Mouse (Mus musculus): ENCODE data around the gene Nfe2. TPM values are rescaled to one million over a fixed set of nuclear protein-coding genes. Genes with fewer than 3 reads are reported as not detected.
A peak's percentile ranks its signal among the peaks of the same experiment; 100 is the strongest.

The Nfe2 gene
- polyA plus RNA-seq, 1 experiment from 2014 or later = 1.9 TPM

DNA sequence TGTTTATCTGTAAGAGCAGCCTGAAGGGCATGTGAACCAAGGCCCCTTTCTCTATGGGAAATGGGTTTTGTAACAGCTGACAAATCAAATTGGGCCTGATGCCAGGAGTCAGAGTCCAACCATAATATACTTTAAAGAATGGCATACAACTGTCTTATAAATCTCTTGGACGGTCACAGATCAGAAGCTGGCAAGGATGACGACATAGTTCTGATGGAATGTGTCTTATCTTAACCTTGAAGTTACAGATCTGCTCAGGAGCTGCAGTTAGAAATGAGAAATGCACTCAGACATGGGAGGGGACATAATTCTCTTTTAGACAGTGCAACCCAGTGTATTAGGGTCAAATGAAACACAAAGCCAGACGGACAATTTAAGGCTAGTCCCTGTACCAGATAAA is 37.4 kb downstream of the Nfe2 start:
- no peaks in the 10 kb centered on the region for H3K9me3 ChIP-seq (ENCODE audit: control insufficient read depth, low read length)
- no peak overlapping the region for H3K4me3 ChIP-seq (ENCODE audit: low read depth, low read length)
- H3K4me1 ChIP-seq (ENCODE audit: control insufficient read depth, insufficient read depth, low read length) = peaks cover 5% of the 10 kb centered on the region; the same call in 1 of the 2 replicates
- ATAC-seq (ENCODE audit: low read depth) = no peak
- H3K27ac ChIP-seq (ENCODE audit: low read depth, low read length) = peak overlapping the region; percentile 55; the same call in 1 of the 2 replicates
- no peaks in the 10 kb centered on the region for H3K27me3 ChIP-seq (ENCODE audit: control insufficient read depth, insufficient read depth, low read length)
- 36% methylated on average over 3 of the region's 3 CpGs for WGBS
- H3K4me2 ChIP-seq (ENCODE audit: low read depth, low read length) = no peak overlapping the region
- H3K36me3 ChIP-seq (ENCODE audit: control insufficient read depth, insufficient read depth, low read length) = no peaks in the 10 kb centered on the region
- no peak overlapping the region for H3K9ac ChIP-seq (replicated peaks; ENCODE audit: low read depth, low read length)

- no peaks in the 10 kb centered on the region for H3K27me3 ChIP-seq (ENCODE audit: control insufficient read depth, insufficient read depth, low read length)
- no peaks in the 10 kb centered on the region for H3K9me3 ChIP-seq (ENCODE audit: control insufficient read depth, low read length)
- no peak for ATAC-seq (ENCODE audit: low read depth)
- H3K27ac ChIP-seq (ENCODE audit: low read depth, low read length) = peak overlapping the region; percentile 78; the same call in 1 of the 2 replicates
- H3K36me3 ChIP-seq (ENCODE audit: control insufficient read depth, insufficient read depth, low read length) = peaks cover 7% of the 10 kb centered on the region
- 24% methylated on average over 2 of the region's 2 CpGs for WGBS
- no peak overlapping the region for H3K9ac ChIP-seq (replicated peaks; ENCODE audit: low read depth, low read length)
- H3K4me3 ChIP-seq (ENCODE audit: low read depth, low read length) = no peak overlapping the region
- H3K4me1 ChIP-seq (ENCODE audit: control insufficient read depth, insufficient read depth, low read length) = peaks cover 15% of the 10 kb centered on the region
- H3K4me2 ChIP-seq (ENCODE audit: low read depth, low read length) = peak overlapping the region; percentile 48; the same call in 1 of the 2 replicates
Observed at GRCm38 (mm10) chr15:103216052-103216451, 42.2 kb downstream of the Nfe2 start.

GRCm38 (mm10) chr15:103214971-103215907 is 43.0 kb downstream of the Nfe2 start:
- H3K9me3 ChIP-seq (ENCODE audit: control insufficient read depth, low read length) = no peaks in the 10 kb centered on the region
- peak; percentile 95 for ATAC-seq (ENCODE audit: low read depth)
- H3K4me3 ChIP-seq (ENCODE audit: low read depth, low read length) = peak overlapping the region; percentile 34
- H3K27ac ChIP-seq (ENCODE audit: low read depth, low read length) = peak overlapping the region; percentile 78
- 2% methylated on average over 15 of the region's 15 CpGs for WGBS
- peaks cover 7% of the 10 kb centered on the region for H3K36me3 ChIP-seq (ENCODE audit: control insufficient read depth, insufficient read depth, low read length)
- no peaks in the 10 kb centered on the region for H3K27me3 ChIP-seq (ENCODE audit: control insufficient read depth, insufficient read depth, low read length)
- peak overlapping the region; percentile 37 for H3K9ac ChIP-seq (replicated peaks; ENCODE audit: low read depth, low read length)
- peaks cover 15% of the 10 kb centered on the region for H3K4me1 ChIP-seq (ENCODE audit: control insufficient read depth, insufficient read depth, low read length)
- peak overlapping the region; percentile 48 for H3K4me2 ChIP-seq (ENCODE audit: low read depth, low read length)

- Histone ChIP-seq H3K36me3 (ENCODE audit: control insufficient read depth, insufficient read depth, low read length) (peaks cover 10% of the 10 kb centered on the region), H3K27me3 (ENCODE audit: control insufficient read depth, insufficient read depth, low read length) (no peaks in the 10 kb centered on the region), H3K9me3 (ENCODE audit: control insufficient read depth, low read length) (no peaks in the 10 kb centered on the region), H3K4me3 (ENCODE audit: low read depth, low read length) (peak overlapping the region; percentile 18), H3K4me2 (ENCODE audit: low read depth, low read length) (peak overlapping the region; percentile 36), H3K4me1 (ENCODE audit: control insufficient read depth, insufficient read depth, low read length) (peaks cover 15% of the 10 kb centered on the region), H3K27ac (ENCODE audit: low read depth, low read length) (peak overlapping the region; percentile 62; the same call in 1 of the 2 replicates), H3K9ac (replicated peaks; ENCODE audit: low read depth, low read length) (no peak overlapping the region; the same call in 1 of the 2 replicates)
- ATAC-seq (ENCODE audit: low read depth) = no peak
- 26% methylated on average over 2 of the region's 2 CpGs for WGBS
Observed at GRCm38 (mm10) chr15:103214149-103214548, 44.1 kb downstream of the Nfe2 start.

- no peak overlapping the region for H3K4me3 ChIP-seq (ENCODE audit: low read depth, low read length)
- peaks cover 22% of the 10 kb centered on the region for H3K36me3 ChIP-seq (ENCODE audit: control insufficient read depth, insufficient read depth, low read length)
- H3K4me2 ChIP-seq (ENCODE audit: low read depth, low read length) = no peak overlapping the region
- no peaks in the 10 kb centered on the region for H3K27me3 ChIP-seq (ENCODE audit: control insufficient read depth, insufficient read depth, low read length)
- H3K4me1 ChIP-seq (ENCODE audit: control insufficient read depth, insufficient read depth, low read length) = peaks cover 4% of the 10 kb centered on the region; the same call in 1 of the 2 replicates
- H3K9ac ChIP-seq (replicated peaks; ENCODE audit: low read depth, low read length) = no peak overlapping the region
- no peak for ATAC-seq (ENCODE audit: low read depth)
- H3K27ac ChIP-seq (ENCODE audit: low read depth, low read length) = no peak overlapping the region
- WGBS = 66% methylated on average over 2 of the region's 2 CpGs
- H3K9me3 ChIP-seq (ENCODE audit: control insufficient read depth, low read length) = no peaks in the 10 kb centered on the region
Observed at GRCm38 (mm10) chr15:103205156-103205555, 53.0 kb downstream of the Nfe2 start.

DNA sequence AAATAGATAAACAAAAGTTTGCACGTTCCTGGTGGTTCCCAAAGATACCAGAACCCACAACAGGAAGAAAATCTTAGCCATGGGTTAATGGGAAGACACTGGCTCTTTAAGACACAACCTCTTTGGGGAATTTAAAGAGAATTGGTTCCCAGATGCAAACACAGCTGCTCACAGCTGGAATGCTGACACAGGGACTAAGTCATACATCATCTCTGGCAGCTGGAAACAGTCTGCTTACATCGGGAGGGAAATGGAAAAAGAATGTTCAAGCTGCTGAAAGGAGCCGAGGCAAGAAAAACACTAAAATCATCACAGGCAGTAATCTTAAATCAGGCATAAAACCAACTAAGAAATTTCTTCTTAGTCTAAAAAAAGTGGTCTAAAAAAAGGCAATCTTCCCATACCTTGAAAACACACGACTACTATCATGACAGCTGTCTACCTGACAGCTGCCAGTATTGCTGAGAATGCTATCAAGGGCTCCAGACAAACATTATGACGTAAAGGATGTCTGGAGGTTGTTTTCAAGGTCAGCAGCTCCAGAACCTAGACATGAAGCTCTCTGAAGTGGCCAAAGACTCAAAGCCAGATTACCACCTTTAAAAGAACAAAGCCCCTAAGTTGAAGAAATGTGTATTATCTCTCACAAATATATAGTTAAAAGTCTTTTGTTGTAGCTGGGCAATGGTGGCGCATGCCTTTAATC is 56.0 kb downstream of the Nfe2 start:
- 47% methylated on average over 6 of the region's 6 CpGs for WGBS
- H3K36me3 ChIP-seq (ENCODE audit: control insufficient read depth, insufficient read depth, low read length) = peaks cover 38% of the 10 kb centered on the region
- H3K9ac ChIP-seq (replicated peaks; ENCODE audit: low read depth, low read length) = no peak overlapping the region
- ATAC-seq (ENCODE audit: low read depth) = no peak
- H3K4me1 ChIP-seq (ENCODE audit: control insufficient read depth, insufficient read depth, low read length) = peaks cover 4% of the 10 kb centered on the region; the same call in 1 of the 2 replicates
- H3K4me2 ChIP-seq (ENCODE audit: low read depth, low read length) = no peak overlapping the region
- no peak overlapping the region for H3K4me3 ChIP-seq (ENCODE audit: low read depth, low read length)
- no peaks in the 10 kb centered on the region for H3K27me3 ChIP-seq (ENCODE audit: control insufficient read depth, insufficient read depth, low read length)
- peak overlapping the region; percentile 52; the same call in 1 of the 2 replicates for H3K27ac ChIP-seq (ENCODE audit: low read depth, low read length)
- H3K9me3 ChIP-seq (ENCODE audit: control insufficient read depth, low read length) = no peaks in the 10 kb centered on the region

MicroRNAs within 50 kb of the gene (microRNA counts, 519-probe panel; counts per million panel counts)
- 4,897 counts per million, percentile 68 among the panel's probes with 10 or more counts for microRNA mmu-miR-148b

Small RNAs within 50 kb of the gene (microRNA-seq; reads per million reads assigned to microRNA genes)
- gene Mir148b = 310 reads per million, percentile 62 among the genes with 10 or more reads in this experiment

Other genes with a start within 250 kb of the Nfe2 start
- gene Hoxc4, start 239.5 kb downstream of the Nfe2 start, polyA plus RNA-seq (2014; fragmentation: Nextera tagmentation; extraction: Ambion mirVana) = 19.0 and 24.0 TPM in 2 replicates
- gene Smug1, start 91.3 kb downstream of the Nfe2 start, polyA plus RNA-seq (2014; fragmentation: Nextera tagmentation; extraction: Ambion mirVana) = 19.2 and 28.0 TPM in 2 replicates
- gene Cbx5, start 18.6 kb downstream of the Nfe2 start, polyA plus RNA-seq (2014; fragmentation: Nextera tagmentation; extraction: Ambion mirVana) = 132 and 143 TPM in 2 replicates
- 635 and 713 TPM in 2 replicates for gene Hnrnpa1, start 18.0 kb downstream of the Nfe2 start, polyA plus RNA-seq (2014; fragmentation: Nextera tagmentation; extraction: Ambion mirVana)
- gene Copz1, start 14.3 kb upstream of the Nfe2 start, polyA plus RNA-seq (2014; fragmentation: Nextera tagmentation; extraction: Ambion mirVana) = 195 and 216 TPM in 2 replicates
- 0.35 and 0.40 TPM in 2 replicates for gene Gpr84, start 52.2 kb upstream of the Nfe2 start, polyA plus RNA-seq (2014; fragmentation: Nextera tagmentation; extraction: Ambion mirVana)
- 19.2 and 20.7 TPM in 2 replicates for gene Zfp385a, start 81.7 kb upstream of the Nfe2 start, polyA plus RNA-seq (2014; fragmentation: Nextera tagmentation; extraction: Ambion mirVana)
- gene Itga5, start 108.4 kb upstream of the Nfe2 start, polyA plus RNA-seq (2014; fragmentation: Nextera tagmentation; extraction: Ambion mirVana) = 3.8 and 7.4 TPM in 2 replicates
- gene Gtsf1, start 172.1 kb upstream of the Nfe2 start, polyA plus RNA-seq (2014; fragmentation: Nextera tagmentation; extraction: Ambion mirVana) = not detected in 2 replicates
- not detected in 2 replicates for gene Gtsf2, start 190.1 kb upstream of the Nfe2 start, polyA plus RNA-seq (2014; fragmentation: Nextera tagmentation; extraction: Ambion mirVana)
- 1.5 and 2.0 TPM in 2 replicates for gene Nckap1l, start 195.4 kb upstream of the Nfe2 start, polyA plus RNA-seq (2014; fragmentation: Nextera tagmentation; extraction: Ambion mirVana)
- 99.0 and 99.6 TPM in 2 replicates for gene Pde1b, start 244.6 kb upstream of the Nfe2 start, polyA plus RNA-seq (2014; fragmentation: Nextera tagmentation; extraction: Ambion mirVana)

Data from neural tube, embryonic 14.5 days (tissue).